Mouse (Mus musculus) cortical plate, adult 2 months (tissue): ENCODE results near the gene Foxf2.

Source experiments
- CTCF ChIP-seq: fragments of 200-500 bp; IDR thresholded peaks from 2 replicates; pipeline ENCODE4 v1.5.1; 2011; ENCODE audit warnings: mild to moderate bottlenecking, control low read depth, low read length; ENCODE audit not compliant: insufficient read depth; ENCODE audit errors: extremely low read depth
- POLR2A ChIP-seq: fragments of 200-500 bp; IDR thresholded peaks from 2 replicates; pipeline ENCODE4 v1.6.1; 2011; ENCODE audit warnings: mild to moderate bottlenecking, low read length, control low read depth; ENCODE audit not compliant: insufficient read depth; ENCODE audit errors: extremely low read depth

- TF ChIP-seq POLR2A (no peak), CTCF (no peak)
These were observed 10.0 kb upstream of the Foxf2 start for GRCm38 (mm10) chr13:31615561-31616165.
